Mouse (Mus musculus): ENCODE results near the gene Ubc.
"Not testable (repeated sequence)": the region's sequence is repeated elsewhere in the genome, so short reads cannot be mapped to it uniquely, and the experiment has no call there.

Gene Ubc

GRCm38 (mm10) chr5:125404903-125405545 lies 15.0 kb upstream of the Ubc start:
- peak; percentile 55 for DNase-seq (ENCODE audit: low read depth, low spot score)

- DNase-seq (ENCODE audit: low read depth, low spot score) = no peak
Observed at GRCm38 (mm10) chr5:125404536-125404902, 14.5 kb upstream of the Ubc start.

GRCm38 (mm10) chr5:125403481-125404465 lies 13.8 kb upstream of the Ubc start:
- DNase-seq (ENCODE audit: low read depth, low spot score) = peak; percentile 71

- no peak for DNase-seq (ENCODE audit: low read depth, low spot score)
Observed at GRCm38 (mm10) chr5:125402991-125403390, 13.0 kb upstream of the Ubc start.

- no peak for DNase-seq (ENCODE audit: low read depth, low spot score)
Observed at GRCm38 (mm10) chr5:125402476-125402875, 12.5 kb upstream of the Ubc start.

GRCm38 (mm10) chr5:125400903-125401302 lies 10.9 kb upstream of the Ubc start:
- no peak for DNase-seq (ENCODE audit: low read depth, low spot score)

- no peak for DNase-seq (ENCODE audit: low read depth, low spot score)
Observed at GRCm38 (mm10) chr5:125395008-125395407, 5.0 kb upstream of the Ubc start.

- DNase-seq (ENCODE audit: low read depth, low spot score) = peak; percentile 93
Observed at GRCm38 (mm10) chr5:125393622-125394603, 3.9 kb upstream of the Ubc start.

- DNase-seq (ENCODE audit: low read depth, low spot score) = peak; percentile 96
Observed at GRCm38 (mm10) chr5:125392977-125393621, 3.1 kb upstream of the Ubc start.

GRCm38 (mm10) chr5:125392618-125392976 lies 2.6 kb upstream of the Ubc start:
- DNase-seq (ENCODE audit: low read depth, low spot score) = no peak

- not testable (repeated sequence) for DNase-seq (ENCODE audit: low read depth, low spot score)
Observed at GRCm38 (mm10) chr5:125392176-125392575, 2.2 kb upstream of the Ubc start.

GRCm38 (mm10) chr5:125391609-125392008 lies 1.6 kb upstream of the Ubc start:
- DNase-seq (ENCODE audit: low read depth, low spot score) = peak; percentile 54

GRCm38 (mm10) chr5:125390906-125391477 lies 990 bp upstream of the Ubc start:
- DNase-seq (ENCODE audit: low read depth, low spot score) = no peak

GRCm38 (mm10) chr5:125389131-125389578 lies 847 bp downstream of the Ubc start, which contains the start of gene Gm10382:
Gene Gm10382, plus strand, starts transcription at chr5:125389322.
- peak; percentile 94 for DNase-seq (ENCODE audit: low read depth, low spot score)

GRCm38 (mm10) chr5:125388358-125389092 lies 1.5 kb downstream of the Ubc start:
- DNase-seq (ENCODE audit: low read depth, low spot score) = no peak

- DNase-seq (ENCODE audit: low read depth, low spot score) = not testable (repeated sequence)
Observed at GRCm38 (mm10) chr5:125387295-125387694, 2.7 kb downstream of the Ubc start.

GRCm38 (mm10) chr5:125385215-125385940 lies 4.6 kb downstream of the Ubc start:
- peak; percentile 46 for DNase-seq (ENCODE audit: low read depth, low spot score)

- peak; percentile 48 for DNase-seq (ENCODE audit: low read depth, low spot score)
Observed at GRCm38 (mm10) chr5:125384512-125385214, 5.3 kb downstream of the Ubc start.

All from CD4-positive helper T cell, adult 2 months (primary cell).